Mouse (Mus musculus) bone marrow macrophage, adult 2 months (primary cell): Measurements from ENCODE around the gene Gucy1a1. TPM values are rescaled to one million over a fixed set of nuclear protein-coding genes. Genes with fewer than 3 reads are reported as not detected.
A peak's percentile ranks its signal among the peaks of the same experiment; 100 is the strongest.

Experiments
- H3K27ac ChIP-seq: 2 replicates; pipeline ENCODE4 v1.5.1; 2012; ENCODE audit warnings: low read depth, low read length; ENCODE audit not compliant: insufficient read depth
- H3K4me1 ChIP-seq: 2 replicates; pipeline ENCODE4 v1.6.1; 2012; ENCODE audit warnings: low read length; ENCODE audit not compliant: control insufficient read depth, insufficient read depth
- H3K4me3 ChIP-seq: 2 replicates; pipeline ENCODE4 v1.5.1; 2012; ENCODE audit warnings: mild to moderate bottlenecking, low read length, moderate library complexity; ENCODE audit not compliant: insufficient read depth
- CTCF ChIP-seq: IDR thresholded peaks from 2 replicates; pipeline ENCODE4 v1.5.1; 2012; ENCODE audit warnings: low read depth, mild to moderate bottlenecking, low read length, moderate library complexity
- POLR2A ChIP-seq: IDR thresholded peaks from 2 replicates; pipeline ENCODE4 v1.6.1; 2012; ENCODE audit warnings: mild to moderate bottlenecking, low read depth, low read length, borderline replicate concordance
- polyA plus RNA-seq: library from polyadenylated mRNA; stranded (reverse); fragments of >200 nt; gene quantifications from 2 replicates; pipeline ENCODE4 v1.2.4, GENCODE M21; 2012; ENCODE audit not compliant: missing spikeins, insufficient read depth, insufficient read length

Gucy1a1 gene
- polyA plus RNA-seq, 1 experiment = not detected

- no peak for TF ChIP-seq POLR2A
- no peak for TF ChIP-seq CTCF
- no peak overlapping the region for H3K27ac ChIP-seq
- no peaks in the 10 kb centered on the region for H3K4me1 ChIP-seq
- no peak overlapping the region for H3K4me3 ChIP-seq
Observed at GRCm38 (mm10) chr3:82048681-82049080, 96.9 kb downstream of the Gucy1a1 start.

- Histone ChIP-seq H3K4me3 (no peak overlapping the region), H3K27ac (no peak overlapping the region), H3K4me1 (no peaks in the 10 kb centered on the region)
- no peak for TF ChIP-seq CTCF
- TF ChIP-seq POLR2A = no peak
Observed at GRCm38 (mm10) chr3:82048078-82048477, 97.5 kb downstream of the Gucy1a1 start.

GRCm38 (mm10) chr3:82047100-82047753, 98.4 kb downstream of the Gucy1a1 start:
- no peak for TF ChIP-seq POLR2A
- TF ChIP-seq CTCF = peak; percentile 49; the same call in 1 of the 2 replicates
- H3K4me1 ChIP-seq = no peaks in the 10 kb centered on the region
- no peak overlapping the region for H3K4me3 ChIP-seq
- no peak overlapping the region for H3K27ac ChIP-seq

- Histone ChIP-seq H3K4me1 (no peaks in the 10 kb centered on the region), H3K4me3 (no peak overlapping the region), H3K27ac (no peak overlapping the region)
- TF ChIP-seq POLR2A = no peak
- no peak for TF ChIP-seq CTCF
Observed at GRCm38 (mm10) chr3:82046087-82046486, 99.5 kb downstream of the Gucy1a1 start.

GRCm38 (mm10) chr3:82044902-82045301, 100.7 kb downstream of the Gucy1a1 start:
- Histone ChIP-seq H3K27ac (no peak overlapping the region), H3K4me3 (no peak overlapping the region), H3K4me1 (no peaks in the 10 kb centered on the region)
- no peak for TF ChIP-seq POLR2A
- no peak for TF ChIP-seq CTCF

- no peaks in the 10 kb centered on the region for H3K4me1 ChIP-seq
- no peak overlapping the region for H3K27ac ChIP-seq
- H3K4me3 ChIP-seq = no peak overlapping the region
- no peak for TF ChIP-seq CTCF
- TF ChIP-seq POLR2A = no peak
Observed at GRCm38 (mm10) chr3:82043676-82044075, 101.9 kb downstream of the Gucy1a1 start.

Other genes with a start within 250 kb of the Gucy1a1 start
- 43.1 and 44.6 TPM in 2 replicates for gene Ctso, start 213.2 kb downstream of the Gucy1a1 start, polyA plus RNA-seq
- gene Tdo2, start 169.6 kb downstream of the Gucy1a1 start, polyA plus RNA-seq = not detected in 2 replicates
- not detected in 2 replicates for gene Asic5, start 163.5 kb downstream of the Gucy1a1 start, polyA plus RNA-seq
- gene Gucy1b1, start 71.1 kb downstream of the Gucy1a1 start, polyA plus RNA-seq = not detected in 2 replicates
- not detected in 2 replicates for gene Map9, start 212.3 kb upstream of the Gucy1a1 start, polyA plus RNA-seq